Mouse (Mus musculus) kidney, adult 8-10 months (tissue): ENCODE data around the gene Llgl1.

Experiments used
- DNase-seq, 2 experiments: peaks; one replicate each; pipeline ENCODE4 v3.0.0; 2022

The Llgl1 gene

DNA sequence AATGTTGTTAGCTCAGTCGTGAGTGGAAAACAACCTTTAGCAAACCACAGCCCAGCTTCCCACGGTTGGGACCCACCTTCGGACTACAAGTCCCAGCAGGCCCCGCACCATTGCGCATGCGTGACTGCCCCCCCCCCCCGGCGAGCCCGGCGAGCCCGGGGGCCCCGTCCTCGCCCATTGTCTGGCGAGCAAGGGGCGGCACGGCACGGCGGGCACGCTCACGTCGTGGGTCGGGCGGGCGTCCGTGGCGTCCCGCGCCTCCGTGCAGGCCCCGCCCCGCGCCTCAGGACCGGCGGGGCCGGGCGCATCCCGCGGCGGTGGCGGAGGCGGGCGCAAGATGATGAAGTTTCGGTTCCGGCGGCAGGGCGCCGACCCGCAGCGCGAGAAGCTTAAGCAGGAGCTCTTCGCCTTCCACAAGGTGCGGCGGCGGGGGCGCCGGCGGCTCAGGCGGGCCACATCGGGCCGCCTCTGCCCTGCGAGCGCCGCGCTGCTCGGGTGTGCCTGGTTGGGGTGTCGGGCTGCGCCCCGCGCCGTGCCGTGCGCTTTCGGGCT is at the start of gene Llgl1:
Gene Llgl1 (plus strand): TSS at position 200 of the 552 bp plus-strand sequence.
- DNase-seq: peak; percentile 76

DNA sequence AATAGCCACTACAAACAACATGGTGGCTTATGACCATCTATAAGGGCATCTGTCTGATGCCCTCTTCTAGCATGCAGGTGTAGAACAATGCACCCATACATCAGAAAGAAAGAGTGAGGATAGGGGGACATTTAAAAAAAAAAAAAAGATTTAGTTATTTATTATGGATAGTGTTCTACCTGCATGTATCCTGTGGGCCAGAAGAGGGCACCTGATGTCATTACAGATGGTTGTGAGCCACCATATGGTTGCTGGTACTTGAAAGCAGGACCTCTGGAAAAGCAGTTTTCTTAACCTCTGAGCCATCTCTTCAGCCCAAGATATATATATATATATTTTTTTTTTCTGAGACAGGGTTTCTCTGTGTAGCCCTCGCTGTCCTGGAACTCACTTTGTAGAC is 3.4 kb upstream of the Llgl1 start:
- peak in 1 of 2 experiments; percentile 7 for DNase-seq

DNA sequence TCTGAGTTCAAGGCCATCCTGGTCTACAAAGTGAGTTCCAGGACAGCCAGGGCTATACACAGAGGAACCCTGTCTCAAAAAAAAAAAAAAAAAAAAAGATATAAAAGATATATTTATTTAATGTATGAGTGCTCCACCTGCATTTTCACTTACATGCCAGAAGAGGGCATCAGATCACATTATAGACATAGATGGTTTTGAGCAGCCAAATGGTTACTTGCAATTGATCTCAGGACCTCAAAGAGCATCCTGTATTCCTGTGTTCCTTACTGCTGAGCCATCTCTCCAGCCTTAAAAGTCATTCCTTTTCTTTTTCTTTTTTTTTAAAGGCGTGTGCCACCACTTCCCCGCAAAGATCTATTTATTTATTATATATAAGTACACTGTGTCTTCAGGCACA is 2.0 kb upstream of the Llgl1 start:
- no peak for DNase-seq

DNA sequence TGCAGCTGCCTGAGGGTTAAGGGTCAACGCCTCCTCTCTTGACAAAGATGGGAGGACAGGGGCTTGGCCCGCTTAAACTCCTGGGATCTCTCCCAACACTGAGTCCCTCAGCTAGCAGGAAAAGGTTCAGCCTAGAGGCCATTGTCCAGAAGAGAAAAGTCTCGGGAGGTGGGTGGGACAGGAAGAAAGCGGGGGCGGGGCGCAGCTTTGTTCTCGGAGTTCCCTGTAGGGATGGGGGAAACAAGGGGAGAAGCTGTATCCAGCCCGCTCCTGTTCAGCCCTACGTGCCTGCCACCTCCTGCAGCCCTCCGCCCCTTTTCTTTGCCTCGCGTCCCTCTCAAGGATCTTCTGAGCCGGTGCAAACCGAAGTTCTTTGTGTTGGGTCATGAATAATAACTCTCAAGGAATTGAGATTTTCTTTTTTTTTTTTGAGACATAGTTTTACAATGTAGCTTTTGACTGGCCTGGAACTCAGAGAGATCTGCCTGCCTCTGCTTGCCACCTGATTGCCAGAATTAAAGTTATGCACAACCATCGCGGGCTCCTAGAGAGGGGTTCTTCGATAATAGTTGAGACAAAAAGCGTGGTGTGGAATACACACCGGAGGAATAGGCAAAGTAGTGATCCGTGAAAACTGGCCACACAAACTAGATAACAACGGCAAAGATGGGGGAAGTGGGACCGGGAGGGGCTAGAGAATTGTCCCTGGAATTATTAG is 558 bp upstream of the Llgl1 start:
- DNase-seq: peak; percentile 56 to 67

DNA sequence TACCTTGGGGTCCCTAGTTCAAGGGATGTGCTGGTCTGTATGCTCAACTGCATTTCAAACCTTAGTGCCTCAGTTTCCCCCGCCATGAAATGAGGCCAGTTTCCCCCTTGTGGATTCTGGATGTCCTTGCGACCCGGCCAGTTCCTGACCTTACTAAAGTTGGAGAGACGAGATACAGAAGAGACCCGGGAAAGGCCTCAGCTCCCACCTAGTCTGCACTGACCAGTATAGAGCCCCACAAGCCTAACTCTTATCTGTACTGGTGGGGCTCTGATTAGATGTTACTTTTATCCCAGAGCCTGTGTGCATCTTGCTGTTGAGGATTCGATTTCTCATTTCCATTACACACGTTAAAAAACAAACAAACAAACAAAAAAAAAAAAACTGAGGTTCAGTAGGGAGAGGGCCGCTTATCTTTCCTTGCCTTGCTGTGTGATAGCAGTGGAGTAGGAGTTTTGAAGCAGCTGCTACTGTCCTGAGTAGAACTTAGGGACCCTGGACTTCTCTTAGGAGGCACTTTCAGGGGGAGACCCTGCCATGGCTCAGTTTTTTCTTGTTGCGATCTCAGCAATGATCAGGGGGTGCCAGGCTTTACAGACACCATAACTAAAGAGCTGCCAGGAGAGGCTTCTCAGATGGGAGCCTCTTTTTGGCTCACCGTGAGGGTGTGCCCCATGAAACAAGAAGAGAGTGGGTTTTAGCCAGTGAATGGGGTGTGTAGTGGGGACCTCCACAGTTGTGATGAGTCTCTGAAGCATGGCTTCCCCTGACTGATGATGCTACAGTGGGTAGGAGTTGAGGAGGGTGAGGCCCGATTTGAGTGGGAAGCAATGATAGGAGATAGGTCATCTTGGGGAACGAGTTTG is 1.0 kb downstream of the Llgl1 start:
- no peak for DNase-seq

DNA sequence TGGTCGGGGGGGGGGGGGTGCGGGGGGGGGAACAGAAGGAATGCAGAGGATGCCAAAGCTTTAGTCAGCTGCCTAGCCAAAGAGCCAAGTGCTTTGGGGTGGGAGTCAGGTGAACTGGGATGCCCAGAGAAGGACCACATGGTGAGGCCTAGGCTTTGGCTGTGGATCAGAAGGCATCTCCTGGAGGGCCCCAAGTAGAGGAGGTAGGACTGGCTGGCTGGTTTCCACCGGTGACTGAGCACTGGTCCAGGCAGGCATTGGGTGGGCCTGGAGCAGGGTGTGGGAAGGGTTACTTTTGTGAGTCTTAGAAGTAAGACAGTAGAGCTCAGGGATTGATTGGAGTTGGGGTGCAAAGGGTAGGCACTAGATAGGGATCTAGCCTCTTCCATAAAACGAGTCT is 2.1 kb downstream of the Llgl1 start:
- no peak for DNase-seq

DNA sequence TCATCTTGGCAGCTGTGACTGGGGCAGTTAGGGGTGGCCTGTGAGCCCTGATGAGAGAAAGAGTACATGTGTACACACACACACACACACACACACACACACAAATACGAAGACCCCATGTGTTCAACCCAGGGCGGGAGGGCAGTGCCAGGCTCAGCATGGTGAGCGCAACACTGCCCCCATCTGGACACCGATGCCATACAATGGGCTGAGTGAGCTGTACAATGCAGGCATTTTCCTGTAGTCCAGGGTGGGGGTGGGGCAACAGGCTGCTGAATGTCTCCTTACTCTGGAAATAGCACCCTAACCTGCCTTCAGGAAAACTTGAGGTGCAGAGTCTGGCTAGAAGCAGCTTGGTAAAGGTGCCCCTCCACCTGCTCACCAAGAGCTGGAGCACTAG is 3.6 kb downstream of the Llgl1 start:
- DNase-seq: peak in 1 of 2 experiments; percentile 60

DNA sequence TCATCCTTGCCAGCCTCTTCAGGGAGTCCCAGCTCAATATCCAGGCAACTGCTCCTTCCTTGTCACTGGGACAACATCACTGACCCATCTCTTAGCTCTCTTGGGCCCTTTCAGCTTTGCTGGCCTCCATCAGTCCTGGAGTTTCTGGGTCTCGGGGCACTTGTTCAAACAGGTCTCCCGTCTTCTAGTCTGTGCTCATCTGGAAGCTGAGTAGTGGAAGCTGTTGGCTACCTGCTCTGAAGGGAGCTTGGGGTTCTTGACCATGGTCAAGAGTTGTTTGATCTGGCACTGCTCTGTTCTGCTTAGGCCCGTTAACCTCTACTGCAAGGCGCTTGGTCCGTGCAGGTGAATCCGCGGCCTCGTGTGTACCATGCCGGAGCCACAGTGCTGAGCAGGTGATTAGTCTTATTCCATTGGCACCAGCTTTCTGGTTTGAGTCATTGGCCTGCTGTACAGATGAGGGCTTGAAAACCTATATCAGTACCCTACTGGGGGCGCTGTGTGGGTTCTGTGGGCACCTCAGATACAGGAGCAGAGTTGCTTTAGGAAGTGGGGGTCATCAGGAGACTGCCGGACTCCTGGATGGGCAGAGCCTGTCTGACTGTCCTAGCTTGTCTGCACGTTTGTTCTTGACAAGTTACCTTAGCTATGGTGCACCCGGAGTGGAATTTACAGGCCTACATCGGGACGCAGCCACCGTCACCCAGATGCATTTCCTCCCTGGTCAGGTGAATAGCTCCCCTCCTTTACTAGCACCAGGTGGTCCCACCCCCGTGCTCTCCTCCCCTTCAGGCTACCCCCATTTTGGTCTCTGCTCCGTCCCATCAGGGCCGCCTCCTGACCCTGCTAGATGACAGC is 4.7 kb downstream of the Llgl1 start:
- DNase-seq: no peak

DNA sequence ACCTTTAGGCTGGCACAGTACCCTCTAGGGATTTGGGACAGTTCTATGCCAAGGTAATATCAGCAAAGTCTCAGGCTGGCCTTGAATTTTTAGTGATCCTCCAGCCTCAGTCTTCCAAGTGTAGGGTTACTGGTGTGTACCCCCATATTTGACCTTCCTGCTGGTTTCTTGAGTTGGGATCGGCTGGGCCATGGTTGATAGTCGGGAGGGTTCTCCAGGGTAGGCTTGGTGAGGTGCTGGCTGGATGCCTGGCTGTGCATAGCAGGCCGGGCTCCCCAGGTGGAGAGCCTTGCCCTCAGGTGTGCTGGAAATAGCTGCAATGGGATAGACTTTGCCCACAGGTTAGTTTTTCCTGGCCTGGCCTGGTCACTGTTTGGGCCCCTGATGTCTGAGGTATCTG is 5.7 kb downstream of the Llgl1 start:
- no peak for DNase-seq

DNA sequence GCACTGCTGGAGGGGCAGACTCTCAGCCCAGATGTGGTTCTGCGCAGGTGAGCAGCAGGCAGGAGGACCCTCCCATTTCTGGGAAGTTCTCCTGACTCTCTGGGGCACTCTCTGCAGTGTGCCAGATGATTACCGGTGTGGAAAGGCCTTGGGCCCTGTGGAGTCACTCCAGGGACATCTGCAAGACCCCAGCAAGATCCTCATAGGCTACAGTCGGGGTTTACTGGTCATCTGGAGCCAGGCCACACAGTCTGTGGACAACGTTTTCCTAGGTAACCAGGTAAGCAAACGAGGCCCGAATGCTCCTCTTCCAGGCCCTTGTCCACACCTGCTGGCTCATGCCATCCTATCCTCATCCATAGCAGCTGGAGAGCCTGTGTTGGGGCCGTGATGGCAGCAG is 6.6 kb downstream of the Llgl1 start:
- no peak for DNase-seq

DNA sequence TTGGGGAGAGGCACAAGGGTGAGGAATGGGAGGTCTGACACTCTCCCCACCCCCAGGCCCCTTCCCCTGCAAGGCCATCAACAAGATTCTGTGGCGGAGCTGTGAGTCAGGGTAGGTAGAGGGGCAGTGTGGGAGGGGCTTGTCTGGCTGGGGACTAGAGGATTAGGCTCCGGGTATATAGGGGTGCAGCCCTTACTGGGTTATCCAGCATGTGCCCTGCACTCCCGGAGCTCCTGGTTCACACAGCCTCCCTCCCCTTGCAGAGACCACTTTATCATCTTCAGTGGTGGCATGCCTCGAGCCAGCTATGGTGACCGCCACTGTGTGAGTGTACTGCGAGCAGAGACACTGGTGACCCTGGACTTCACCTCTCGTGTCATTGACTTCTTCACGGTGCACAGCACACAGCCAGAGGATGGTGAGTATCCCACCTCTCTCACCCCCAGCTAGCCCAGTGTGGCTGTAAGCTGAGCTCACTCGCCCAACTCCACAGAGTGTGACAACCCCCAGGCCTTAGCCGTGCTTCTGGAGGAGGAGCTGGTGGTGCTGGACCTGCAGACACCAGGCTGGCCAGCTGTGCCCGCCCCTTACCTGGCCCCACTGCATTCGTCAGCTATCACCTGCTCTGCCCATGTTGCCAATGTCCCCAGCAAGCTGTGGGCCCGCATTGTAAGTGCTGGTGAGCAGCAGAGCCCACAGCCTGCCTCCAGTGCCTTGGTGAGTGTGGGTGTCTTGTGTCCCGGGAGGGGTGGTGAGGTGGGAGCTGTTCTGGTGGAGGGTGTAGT is 7.4 kb downstream of the Llgl1 start:
- no peak for DNase-seq

DNA sequence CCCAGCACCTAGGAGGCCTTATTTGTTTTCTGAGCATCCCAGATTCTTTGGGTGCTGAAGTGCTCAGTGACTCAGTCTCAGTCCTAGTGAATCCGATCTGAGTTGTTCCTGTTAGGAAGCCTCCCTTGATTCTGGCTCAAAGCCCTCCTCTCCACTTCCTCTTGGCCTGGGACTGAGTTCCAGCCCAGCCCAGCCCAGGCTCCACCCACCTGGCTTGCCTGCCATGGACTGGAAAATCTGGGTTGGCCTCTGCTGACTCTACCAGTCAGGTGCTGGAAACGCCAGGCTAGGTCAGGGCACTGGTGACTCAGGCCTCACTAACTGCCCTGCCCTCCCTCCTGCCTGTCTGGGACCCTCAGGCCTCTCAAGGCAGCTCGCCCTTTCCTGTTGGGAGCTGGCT is 8.1 kb downstream of the Llgl1 start:
- DNase-seq: peak; percentile 93 to 94

DNA sequence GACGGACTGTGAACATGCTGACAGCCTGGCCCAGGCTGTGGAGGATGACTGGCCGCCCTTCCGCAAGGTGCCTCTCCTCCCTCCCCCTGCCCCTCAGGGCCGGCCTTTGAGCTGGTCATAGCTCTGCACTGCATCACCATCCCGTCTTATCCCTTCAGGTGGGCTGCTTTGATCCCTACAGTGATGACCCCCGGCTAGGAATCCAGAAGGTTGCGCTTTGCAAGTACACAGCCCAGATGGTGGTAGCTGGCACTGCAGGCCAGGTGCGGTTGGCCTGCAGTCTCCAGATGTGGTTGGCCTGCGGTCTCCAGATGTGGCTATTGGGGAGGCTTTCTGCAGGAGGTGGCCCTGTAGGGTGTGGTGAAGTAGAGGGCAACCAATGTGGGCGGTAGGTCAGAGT is 9.1 kb downstream of the Llgl1 start:
- DNase-seq: no peak

DNA sequence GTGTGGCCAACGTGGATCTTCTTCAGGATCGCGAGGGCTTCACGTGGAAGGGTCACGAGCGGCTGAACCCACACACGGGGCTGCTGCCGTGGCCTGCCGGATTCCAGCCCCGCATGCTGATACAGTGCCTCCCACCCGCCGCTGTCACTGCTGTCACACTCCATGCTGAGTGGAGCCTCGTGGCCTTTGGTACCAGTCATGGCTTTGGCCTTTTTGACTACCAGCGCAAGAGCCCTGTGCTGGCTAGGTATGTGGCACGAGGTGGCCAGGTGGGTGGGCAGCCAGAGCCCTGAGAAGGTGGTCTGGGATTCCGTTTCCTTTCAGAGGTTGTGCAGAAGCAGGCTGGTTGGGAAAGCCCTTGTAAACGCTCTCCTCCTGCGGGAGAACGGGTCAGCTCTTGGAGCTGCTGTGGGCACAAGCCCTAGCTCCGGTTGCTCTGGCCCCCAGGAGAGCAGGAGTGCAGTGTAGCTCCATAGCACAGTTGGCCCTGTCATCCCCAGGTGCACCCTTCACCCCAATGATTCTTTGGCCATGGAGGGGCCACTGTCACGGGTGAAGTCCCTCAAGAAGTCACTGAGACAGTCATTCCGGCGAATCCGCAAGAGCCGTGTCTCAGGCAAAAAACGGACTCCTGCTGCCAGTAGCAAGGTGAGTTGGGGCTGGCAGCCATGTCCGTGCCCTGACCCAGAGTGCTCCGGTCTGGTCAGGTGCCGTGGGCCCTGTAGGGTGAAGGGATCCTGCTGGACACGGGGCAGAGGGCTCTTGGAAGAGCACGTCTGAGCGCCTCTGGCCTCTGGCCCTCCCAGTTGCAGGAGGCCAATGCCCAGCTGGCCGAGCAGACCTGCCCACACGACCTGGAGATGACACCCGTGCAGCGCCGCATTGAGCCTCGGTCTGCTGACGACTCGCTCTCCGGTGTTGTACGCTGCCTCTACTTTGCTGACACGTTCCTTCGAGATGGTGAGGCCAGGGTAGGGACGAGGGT is 10.2 kb downstream of the Llgl1 start:
- no peak for DNase-seq

DNA sequence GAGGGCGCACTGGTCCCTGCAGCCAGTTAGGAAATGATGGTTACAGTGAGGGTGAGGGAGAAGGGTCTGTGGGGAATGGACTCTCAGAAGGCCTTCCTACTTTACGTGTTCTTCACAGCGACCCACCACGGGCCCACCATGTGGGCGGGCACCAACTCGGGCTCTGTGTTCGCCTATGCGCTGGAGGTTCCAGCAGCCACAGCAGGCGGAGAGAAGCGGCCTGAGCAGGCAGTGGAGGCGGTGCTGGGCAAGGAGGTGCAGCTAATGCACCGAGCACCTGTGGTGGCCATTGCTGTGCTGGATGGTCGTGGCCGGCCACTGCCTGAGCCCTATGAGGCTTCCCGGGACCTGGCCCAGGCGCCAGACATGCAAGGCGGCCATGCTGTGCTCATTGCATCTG is 11.7 kb downstream of the Llgl1 start:
- no peak for DNase-seq

DNA sequence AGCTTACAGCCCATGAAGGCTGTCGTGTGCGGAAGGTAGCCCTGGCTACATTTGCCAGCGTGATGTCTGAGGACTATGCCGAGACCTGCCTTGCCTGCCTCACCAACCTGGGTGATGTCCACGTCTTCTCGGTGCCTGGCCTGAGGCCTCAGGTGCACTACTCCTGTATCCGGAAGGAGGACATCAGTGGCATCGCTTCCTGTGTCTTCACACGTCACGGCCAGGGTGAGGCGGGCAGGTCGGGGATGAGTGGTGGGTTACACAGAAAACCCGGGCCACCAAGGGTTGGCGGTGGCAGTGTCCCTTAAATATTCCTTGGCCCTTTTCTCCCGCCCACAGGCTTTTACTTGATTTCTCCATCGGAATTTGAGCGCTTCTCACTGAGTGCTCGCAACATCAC is 12.5 kb downstream of the Llgl1 start:
- DNase-seq: no peak

DNA sequence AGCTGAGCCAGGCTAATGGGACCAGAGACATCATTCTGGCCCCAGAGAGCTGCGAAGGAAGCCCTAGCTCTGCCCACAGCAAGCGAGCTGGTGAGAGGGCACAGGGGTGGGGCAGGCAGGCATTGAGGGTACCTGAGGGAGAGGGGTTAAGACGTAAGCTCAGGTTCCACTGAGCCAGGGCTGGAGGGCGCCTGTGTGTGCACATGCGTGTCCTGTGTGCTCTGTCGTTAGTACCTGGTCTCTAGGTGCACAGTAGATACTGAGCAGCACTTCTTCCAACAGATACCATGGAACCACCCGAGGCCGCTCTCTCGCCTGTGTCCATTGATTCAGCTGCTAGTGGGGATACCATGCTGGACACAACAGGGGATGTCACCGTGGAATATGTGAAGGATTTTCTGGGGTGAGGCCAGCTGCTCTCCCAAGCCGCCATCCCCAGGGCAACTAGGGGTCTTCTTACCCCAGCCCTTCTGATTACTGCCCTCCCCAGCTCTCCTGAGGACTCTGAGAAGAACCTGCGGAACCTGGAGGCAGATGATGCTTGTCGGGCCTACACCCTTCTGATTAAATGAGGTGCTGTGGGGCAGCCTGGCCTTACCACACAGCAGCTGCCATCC is 13.2 kb downstream of the Llgl1 start:
- no peak for DNase-seq

DNA sequence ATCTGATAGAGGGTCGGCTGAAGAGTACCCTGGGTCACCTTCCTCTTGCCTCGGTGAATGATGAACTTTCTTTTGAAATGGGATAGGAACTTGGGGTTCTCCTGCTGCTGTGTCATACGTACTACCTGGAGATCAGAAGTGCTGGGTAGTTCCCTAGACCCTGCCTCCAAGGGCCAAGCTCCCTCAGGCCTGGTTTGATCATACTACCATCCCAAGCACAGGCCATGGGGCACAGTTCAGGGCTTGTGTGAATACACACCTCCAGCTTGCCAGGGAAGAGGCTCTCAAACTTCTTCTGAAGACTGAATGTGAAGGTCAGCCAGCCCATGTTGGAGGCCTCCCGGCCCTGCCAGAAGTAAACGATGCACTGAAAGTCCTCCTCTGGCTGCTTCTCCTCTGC is 16.3 kb downstream of the Llgl1 start:
- DNase-seq: no peak

DNA sequence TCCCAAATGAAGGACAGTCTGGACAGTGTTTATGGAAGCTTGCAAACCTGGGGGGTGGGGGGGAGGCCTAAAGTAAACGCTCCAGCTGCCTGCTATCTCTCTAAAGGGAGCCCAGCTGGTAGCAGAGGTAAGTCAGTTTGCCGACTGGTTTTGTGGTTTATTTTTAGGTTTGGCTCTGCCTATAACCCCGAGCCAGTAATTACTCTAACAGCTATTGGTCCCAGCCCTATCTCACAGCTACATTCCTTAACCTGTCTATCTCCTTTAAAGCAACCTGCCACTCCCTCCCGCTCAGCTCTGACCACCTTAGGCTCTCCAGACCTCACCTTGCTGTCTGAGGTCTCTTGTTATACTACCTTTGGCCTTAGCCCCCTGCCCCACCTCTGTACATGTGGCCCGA is 19.7 kb downstream of the Llgl1 start:
- DNase-seq: no peak

DNA sequence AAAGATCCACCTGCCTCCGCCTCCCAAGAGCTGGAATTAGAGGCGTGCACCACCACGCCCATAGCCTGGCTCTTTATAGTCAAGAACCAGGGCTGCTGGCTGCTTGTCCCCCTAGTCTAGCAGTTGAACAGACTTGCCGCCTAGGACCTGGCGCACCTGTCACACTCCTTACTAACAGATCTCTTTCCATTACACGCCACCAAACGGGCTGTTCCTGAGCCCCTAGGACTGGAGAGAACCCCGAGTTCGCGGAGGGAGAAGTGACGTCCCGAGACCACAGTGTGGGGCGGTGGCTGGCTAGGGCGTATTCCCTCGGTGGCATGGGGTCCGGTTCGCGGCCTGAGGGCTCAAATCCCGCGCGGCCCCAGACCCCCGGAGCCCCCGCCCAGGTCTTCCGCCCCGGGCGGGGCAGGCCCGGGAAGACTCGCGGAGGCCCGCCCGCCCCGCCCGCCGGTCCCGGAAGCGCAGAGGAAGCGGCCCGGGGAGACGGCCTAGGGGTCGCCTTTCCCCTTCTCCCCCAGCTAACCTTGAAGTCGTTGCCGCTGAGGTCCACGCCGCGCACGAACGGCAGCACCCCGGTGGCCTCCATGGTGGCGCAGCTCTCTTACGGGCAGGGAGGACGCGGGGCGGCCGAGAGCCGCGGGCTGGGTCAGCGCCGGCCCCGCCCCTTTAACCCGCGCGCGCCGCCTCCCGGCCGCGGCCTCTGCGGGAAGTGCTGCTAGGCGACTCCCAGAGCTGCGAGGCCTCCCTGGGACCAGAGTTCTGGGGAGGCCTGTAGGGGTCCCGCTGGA is 27.3 kb downstream of the Llgl1 start, which contains the start of gene Flii:
Gene Flii (minus strand): TSS at position 663 of the 791 bp plus-strand sequence.
- DNase-seq: peak; percentile 70 to 83
